Mouse (Mus musculus): Measurements from ENCODE around the gene Gsto2. TPM values are rescaled to one million over a fixed set of nuclear protein-coding genes. Genes with fewer than 3 reads are reported as not detected.

Gsto2 gene
- polyA plus RNA-seq (2012; rRNA removed) = 0.14 TPM in 1 of 2 replicates, not detected in the other

DNA sequence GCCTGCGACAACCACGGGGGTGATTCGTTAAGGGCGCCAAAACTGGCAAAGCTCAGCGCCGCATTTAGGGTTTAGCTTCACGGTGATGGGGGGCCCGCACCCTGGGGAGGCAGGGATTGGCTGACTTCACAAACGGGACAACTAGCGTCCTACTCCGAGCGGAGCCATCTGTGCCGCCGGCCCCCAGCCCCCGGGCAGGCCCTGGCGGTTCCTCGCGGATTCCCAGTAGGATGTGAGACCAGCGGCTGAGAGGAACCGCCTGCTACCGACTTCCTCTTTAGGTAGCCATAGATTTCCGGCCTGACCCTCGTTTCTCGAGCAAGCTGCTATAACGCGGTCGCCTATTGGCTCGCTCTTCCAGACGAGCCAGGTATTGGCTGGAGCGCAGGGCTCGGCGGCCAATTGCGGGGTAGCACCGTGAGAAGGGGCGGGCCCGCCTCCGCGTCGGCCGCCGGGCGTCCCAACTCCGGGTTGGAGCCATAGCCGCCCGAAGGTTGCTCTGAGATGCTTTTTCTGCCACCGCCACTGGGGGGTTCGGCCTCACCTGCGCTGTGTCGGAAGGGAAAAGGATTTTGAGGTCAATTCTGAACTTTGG is at the start of gene Gsto2:
Gsto2 (plus strand) TSS at position 182 of the 595 bp plus-strand sequence.
- Histone ChIP-seq H3K36me3 (ENCODE audit: control insufficient read depth, insufficient read depth, low read length) (peaks cover 21% of the 10 kb centered on the region), H3K4me3 (ENCODE audit: low read depth, low read length) (peak within 1 kb of the TSS; percentile 86), H3K27ac (ENCODE audit: insufficient read depth, low read depth, low read length) (peak within 1 kb of the TSS; percentile 55; the same call in 1 of the 2 replicates), H3K27me3 (ENCODE audit: control insufficient read depth, insufficient read depth, low read length) (no peaks in the 10 kb centered on the region), H3K4me1 (ENCODE audit: control insufficient read depth, insufficient read depth, insufficient read length, low read length) (peaks cover 4% of the 10 kb centered on the region; the same call in 1 of the 2 replicates)
- under 1% methylated on average over 49 of the region's 49 CpGs for WGBS
- TF ChIP-seq POLR2A (IDR thresholded peaks at IDR 0.05; ENCODE audit: low read depth, low read length) (peak; percentile 69), CTCF (IDR thresholded peaks at IDR 0.05; ENCODE audit: extremely low read depth, insufficient read length, insufficient replicate concordance, low read depth, low read length) (peak; percentile 70; the same call in 1 of the 2 replicates)

DNA sequence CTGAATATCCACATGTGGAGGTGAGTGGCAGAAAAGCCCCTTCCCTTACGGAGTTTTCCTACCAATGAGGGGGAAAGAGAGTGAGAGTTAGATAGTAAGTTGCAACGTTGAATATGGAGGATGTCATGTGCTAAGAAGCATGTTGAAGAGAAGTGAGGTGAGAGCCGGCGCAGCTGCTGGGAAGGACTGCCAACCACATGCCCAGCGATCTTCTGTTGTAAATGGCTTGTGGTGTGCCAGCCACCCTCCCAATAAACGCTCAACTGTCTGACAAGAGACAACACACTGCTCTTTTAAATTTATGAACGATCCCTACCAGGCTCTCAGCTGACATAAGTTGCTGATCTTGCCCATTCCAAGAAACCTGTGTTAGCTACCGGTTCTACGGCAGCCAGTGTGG is 47.6 kb upstream of the Gsto2 start:
- no peak overlapping the region for H3K4me3 ChIP-seq (ENCODE audit: low read depth, low read length)
- no peaks in the 10 kb centered on the region for H3K4me1 ChIP-seq (ENCODE audit: control insufficient read depth, insufficient read depth, insufficient read length, low read length)
- H3K27me3 ChIP-seq (ENCODE audit: control insufficient read depth, insufficient read depth, low read length) = peaks cover 3% of the 10 kb centered on the region; the same call in 1 of the 2 replicates
- H3K27ac ChIP-seq (ENCODE audit: insufficient read depth, low read depth, low read length) = no peak overlapping the region
- WGBS = 72% methylated on average over 9 of the region's 9 CpGs
- no peaks in the 10 kb centered on the region for H3K36me3 ChIP-seq (ENCODE audit: control insufficient read depth, insufficient read depth, low read length)
- TF ChIP-seq CTCF (IDR thresholded peaks at IDR 0.05; ENCODE audit: extremely low read depth, insufficient read length, insufficient replicate concordance, low read depth, low read length) = no peak
- TF ChIP-seq POLR2A (IDR thresholded peaks at IDR 0.05; ENCODE audit: low read depth, low read length) = no peak

DNA sequence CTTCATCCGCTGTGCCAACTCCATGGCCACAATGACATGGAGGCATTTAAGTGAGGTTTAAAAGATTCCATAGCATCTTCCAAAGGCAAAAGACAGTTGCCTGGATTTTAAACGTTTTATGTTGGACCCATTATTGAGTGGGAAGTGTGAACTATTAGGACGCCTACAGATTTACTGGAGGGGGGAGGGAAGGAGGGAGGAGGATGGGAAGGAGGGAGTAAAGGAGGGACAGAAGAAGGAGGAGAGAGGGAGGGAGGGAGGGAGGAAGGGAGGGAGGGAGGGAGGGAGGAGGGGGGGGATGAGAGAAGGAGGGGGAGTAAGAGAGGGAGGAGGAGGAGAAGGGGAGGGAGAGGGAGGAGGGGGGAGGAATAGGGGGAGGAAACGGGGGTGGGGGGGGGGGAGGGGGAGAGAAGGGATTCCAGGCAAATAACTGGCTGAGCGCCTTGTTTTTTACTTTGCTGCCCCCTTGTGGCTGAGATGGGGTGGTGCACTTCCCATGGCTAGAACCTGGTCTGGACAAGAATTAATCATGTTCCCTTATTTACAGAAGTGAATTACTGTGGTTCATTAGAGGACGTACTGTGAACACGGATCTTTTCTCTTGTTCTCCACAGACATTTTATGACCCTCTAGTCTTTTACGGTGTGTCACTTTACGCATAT is 44.4 kb upstream of the Gsto2 start:
- Histone ChIP-seq H3K27me3 (ENCODE audit: control insufficient read depth, insufficient read depth, low read length) (peaks cover 3% of the 10 kb centered on the region), H3K27ac (ENCODE audit: insufficient read depth, low read depth, low read length) (no peak overlapping the region), H3K4me3 (ENCODE audit: low read depth, low read length) (no peak overlapping the region), H3K36me3 (ENCODE audit: control insufficient read depth, insufficient read depth, low read length) (no peaks in the 10 kb centered on the region), H3K4me1 (ENCODE audit: control insufficient read depth, insufficient read depth, insufficient read length, low read length) (no peaks in the 10 kb centered on the region)
- TF ChIP-seq CTCF (IDR thresholded peaks at IDR 0.05; ENCODE audit: extremely low read depth, insufficient read length, insufficient replicate concordance, low read depth, low read length) (peak; percentile 73; the same call in 1 of the 2 replicates), POLR2A (IDR thresholded peaks at IDR 0.05; ENCODE audit: low read depth, low read length) (no peak)
- WGBS = 17% methylated on average over 8 of the region's 9 CpGs

DNA sequence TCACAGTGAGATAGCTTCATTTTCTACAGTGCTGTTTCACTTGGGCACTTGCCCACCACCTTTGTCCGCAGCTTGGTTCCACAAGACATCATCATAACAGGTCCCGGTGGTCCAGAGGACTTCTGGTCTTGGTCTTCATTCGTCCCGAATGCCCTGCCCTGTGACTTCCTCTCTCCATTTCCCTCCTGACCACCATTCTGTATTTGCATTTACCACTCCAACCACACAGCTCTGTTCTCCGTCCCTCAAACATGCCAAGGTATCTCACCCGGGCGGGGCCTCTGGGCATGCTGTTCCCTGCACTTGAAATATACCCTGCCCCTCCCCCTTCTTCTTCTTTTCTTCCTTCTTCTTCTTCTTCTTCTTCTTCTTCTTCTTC is 43.9 kb upstream of the Gsto2 start:
- Histone ChIP-seq H3K27me3 (ENCODE audit: control insufficient read depth, insufficient read depth, low read length) (peaks cover 3% of the 10 kb centered on the region), H3K27ac (ENCODE audit: insufficient read depth, low read depth, low read length) (no peak overlapping the region), H3K4me1 (ENCODE audit: control insufficient read depth, insufficient read depth, insufficient read length, low read length) (no peaks in the 10 kb centered on the region), H3K36me3 (ENCODE audit: control insufficient read depth, insufficient read depth, low read length) (no peaks in the 10 kb centered on the region), H3K4me3 (ENCODE audit: low read depth, low read length) (no peak overlapping the region)
- TF ChIP-seq POLR2A (IDR thresholded peaks at IDR 0.05; ENCODE audit: low read depth, low read length) (no peak), CTCF (IDR thresholded peaks at IDR 0.05; ENCODE audit: extremely low read depth, insufficient read length, insufficient replicate concordance, low read depth, low read length) (no peak)
- WGBS = 21% methylated on average over 7 of the region's 7 CpGs

DNA sequence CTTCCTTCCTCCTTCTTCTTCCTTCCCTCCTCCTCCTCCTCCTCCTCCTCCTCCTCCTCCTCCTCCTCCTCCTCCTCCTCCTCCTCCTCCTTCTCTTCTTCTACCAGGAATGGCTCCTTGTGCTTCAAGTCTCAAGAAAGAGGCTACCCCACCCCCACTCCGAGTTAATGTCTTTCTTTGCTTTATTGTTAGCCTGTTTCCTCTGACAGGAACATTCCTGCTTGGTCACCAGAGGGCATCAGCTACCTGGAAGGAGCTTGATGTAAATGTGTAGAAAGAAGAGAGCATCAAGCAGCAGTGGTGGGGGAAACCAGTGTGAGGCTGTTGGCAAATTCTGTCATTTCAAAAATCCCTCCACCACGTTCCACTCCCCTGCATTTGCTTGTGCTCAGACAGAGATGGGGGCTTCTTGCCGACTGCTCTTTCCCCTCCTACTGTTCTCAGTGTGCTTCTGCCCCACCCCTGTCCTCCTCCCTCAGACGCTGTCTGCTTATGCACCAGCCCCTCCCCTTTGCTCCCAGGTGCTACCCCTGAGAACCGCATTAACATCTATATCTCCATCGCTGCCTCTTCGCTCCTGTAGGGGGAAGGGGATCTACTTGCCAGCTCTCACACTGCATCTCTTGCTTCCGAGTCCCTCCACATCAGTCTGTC is 43.1 kb upstream of the Gsto2 start:
- peaks cover 3% of the 10 kb centered on the region for H3K27me3 ChIP-seq (ENCODE audit: control insufficient read depth, insufficient read depth, low read length)
- H3K4me1 ChIP-seq (ENCODE audit: control insufficient read depth, insufficient read depth, insufficient read length, low read length) = no peaks in the 10 kb centered on the region
- H3K27ac ChIP-seq (ENCODE audit: insufficient read depth, low read depth, low read length) = no peak overlapping the region
- WGBS = 15% methylated on average over 8 of the region's 8 CpGs
- no peak for TF ChIP-seq CTCF (IDR thresholded peaks at IDR 0.05; ENCODE audit: extremely low read depth, insufficient read length, insufficient replicate concordance, low read depth, low read length)
- TF ChIP-seq POLR2A (IDR thresholded peaks at IDR 0.05; ENCODE audit: low read depth, low read length) = no peak
- H3K4me3 ChIP-seq (ENCODE audit: low read depth, low read length) = no peak overlapping the region
- H3K36me3 ChIP-seq (ENCODE audit: control insufficient read depth, insufficient read depth, low read length) = no peaks in the 10 kb centered on the region

DNA sequence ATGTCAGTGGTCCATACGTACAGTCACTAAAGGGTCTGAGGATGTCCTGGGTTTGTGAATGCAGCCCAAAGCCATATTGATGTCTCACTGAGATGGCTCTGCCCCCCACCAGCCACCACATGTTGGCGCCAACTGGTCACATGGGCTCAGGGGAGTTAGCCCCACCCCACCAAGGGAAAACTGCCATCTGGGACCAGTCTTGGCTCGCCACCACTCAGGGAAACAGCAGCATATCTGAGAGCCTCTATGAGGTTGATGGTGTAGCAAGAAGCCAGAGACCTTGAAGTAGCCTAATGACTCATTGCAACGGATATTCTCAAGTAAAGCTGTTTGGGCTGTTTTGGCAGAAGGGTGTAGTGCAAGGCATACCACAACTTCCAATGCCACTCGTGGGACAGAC is 41.3 kb upstream of the Gsto2 start:
- Histone ChIP-seq H3K27me3 (ENCODE audit: control insufficient read depth, insufficient read depth, low read length) (peaks cover 3% of the 10 kb centered on the region), H3K4me1 (ENCODE audit: control insufficient read depth, insufficient read depth, insufficient read length, low read length) (no peaks in the 10 kb centered on the region), H3K36me3 (ENCODE audit: control insufficient read depth, insufficient read depth, low read length) (no peaks in the 10 kb centered on the region), H3K27ac (ENCODE audit: insufficient read depth, low read depth, low read length) (no peak overlapping the region), H3K4me3 (ENCODE audit: low read depth, low read length) (no peak overlapping the region)
- 56% methylated on average over 5 of the region's 5 CpGs for WGBS
- no peak for TF ChIP-seq CTCF (IDR thresholded peaks at IDR 0.05; ENCODE audit: extremely low read depth, insufficient read length, insufficient replicate concordance, low read depth, low read length)
- no peak for TF ChIP-seq POLR2A (IDR thresholded peaks at IDR 0.05; ENCODE audit: low read depth, low read length)

DNA sequence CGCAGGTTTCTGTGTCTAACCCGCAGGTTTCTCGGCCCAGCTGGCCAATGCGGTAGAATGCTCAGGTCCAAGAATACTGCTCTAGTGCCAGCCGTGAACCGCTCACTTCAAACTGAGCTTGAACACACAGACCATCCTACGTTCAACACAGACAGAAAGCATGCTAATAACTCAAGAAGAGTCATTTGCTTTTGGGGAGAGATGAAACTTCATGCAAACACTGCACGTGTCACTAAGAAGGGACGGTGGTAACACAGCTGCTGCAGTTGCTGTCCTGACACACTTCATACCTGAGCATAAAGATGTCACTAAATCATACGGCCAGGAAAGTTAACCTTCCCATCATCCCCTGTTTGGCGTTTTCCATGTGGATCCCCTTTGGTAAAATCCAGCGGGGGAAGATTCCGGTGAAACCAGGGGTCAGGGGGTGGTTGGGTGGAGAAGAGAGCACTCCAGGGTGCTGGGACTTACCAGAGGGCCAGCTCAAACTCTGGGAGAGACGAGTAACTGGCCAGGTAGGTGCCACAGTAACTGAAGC is 35.4 kb upstream of the Gsto2 start:
- WGBS = 86% methylated on average over 14 of the region's 14 CpGs

More for the DNA sequence above, 35.4 kb upstream of the Gsto2 start:
- Histone ChIP-seq H3K27me3 (ENCODE audit: control insufficient read depth, insufficient read depth, low read length) (no peaks in the 10 kb centered on the region; the same call in 1 of the 2 replicates), H3K36me3 (ENCODE audit: control insufficient read depth, insufficient read depth, low read length) (no peaks in the 10 kb centered on the region), H3K4me1 (ENCODE audit: control insufficient read depth, insufficient read depth, insufficient read length, low read length) (no peaks in the 10 kb centered on the region), H3K4me3 (ENCODE audit: low read depth, low read length) (no peak overlapping the region), H3K27ac (ENCODE audit: insufficient read depth, low read depth, low read length) (no peak overlapping the region)
- TF ChIP-seq POLR2A (IDR thresholded peaks at IDR 0.05; ENCODE audit: low read depth, low read length) (no peak), CTCF (IDR thresholded peaks at IDR 0.05; ENCODE audit: extremely low read depth, insufficient read length, insufficient replicate concordance, low read depth, low read length) (no peak)
